Mouse (Mus musculus) cerebellum, postnatal 25 days (tissue): ENCODE data around the gene Prom1.
"Not testable (repeated sequence)": the region's sequence is repeated elsewhere in the genome, so short reads cannot be mapped to it uniquely, and the experiment has no call there.

Source experiments
- DNase-seq, 2 experiments: peaks; one replicate each; pipeline ENCODE4 v3.0.0; 2021; ENCODE audit warnings: mixed read lengths in 2 of 2

Prom1 gene

GRCm38 (mm10) chr5:44101231-44102110 is at the start of gene Prom1:
Prom1 (minus strand) TSS chr5:44102032.
- DNase-seq: peak in 1 of 2 experiments; percentile 65

DNA sequence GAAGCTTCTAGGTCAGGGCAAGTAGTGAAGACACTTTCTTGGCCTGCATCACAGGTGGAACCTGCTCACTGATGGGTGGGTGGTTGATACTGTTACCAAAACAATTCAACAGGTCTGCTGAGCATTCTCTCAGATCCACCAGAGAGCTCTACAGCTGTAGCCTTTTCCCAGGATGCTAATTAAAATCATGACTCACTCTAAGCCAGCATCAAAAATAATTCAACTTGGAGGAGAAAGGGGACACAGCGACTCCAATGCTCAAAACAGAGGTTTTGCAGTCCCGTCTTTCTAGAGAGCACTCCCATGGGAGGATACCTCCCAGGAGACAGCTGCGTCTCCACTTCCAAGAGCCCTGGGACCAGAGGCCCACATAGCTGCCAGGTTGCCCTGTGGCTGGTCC is 45.9 kb upstream of the Prom1 start:
- no peak for DNase-seq

DNA sequence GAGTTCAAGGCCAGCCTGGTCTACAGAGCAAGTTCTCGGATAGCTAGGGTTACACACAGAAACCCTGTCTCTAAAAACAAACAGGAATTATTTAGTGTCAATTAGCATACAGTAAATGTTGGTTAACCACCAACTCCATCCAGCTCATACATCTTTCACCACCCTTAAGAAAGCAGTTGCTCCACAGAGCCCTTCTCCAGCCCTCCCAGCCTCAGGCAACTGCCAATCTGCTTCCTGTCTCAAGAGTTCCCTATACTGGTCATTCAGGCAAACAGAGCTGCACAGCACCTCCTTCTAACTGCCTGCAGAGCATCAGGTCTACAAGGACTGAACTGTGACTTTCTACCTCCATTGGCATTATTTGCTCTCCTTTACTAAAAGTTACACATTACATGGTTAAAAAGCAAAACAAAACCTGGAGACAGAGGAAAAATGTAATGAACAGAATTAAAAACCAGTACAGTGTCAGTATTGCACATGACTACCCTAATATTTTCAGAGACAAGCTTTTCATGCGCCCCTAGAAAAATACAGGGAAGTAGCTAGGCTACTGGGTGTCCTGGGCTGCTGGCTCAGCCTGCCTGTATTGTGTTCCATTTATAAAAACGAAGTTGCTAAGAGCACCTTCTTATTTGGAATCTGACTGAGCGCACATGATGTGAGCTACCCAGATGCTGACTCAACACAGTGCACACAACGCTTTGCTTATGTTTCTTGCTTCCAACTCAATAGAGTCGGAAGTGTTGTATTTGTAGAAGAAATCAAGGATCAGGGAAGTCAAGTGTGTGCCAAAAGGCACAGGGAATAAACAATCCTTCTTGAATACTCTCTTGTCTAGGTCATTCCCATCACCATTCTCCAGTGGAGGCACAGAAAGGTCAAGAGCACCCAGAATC is 44.9 kb upstream of the Prom1 start:
- DNase-seq: no peak

DNA sequence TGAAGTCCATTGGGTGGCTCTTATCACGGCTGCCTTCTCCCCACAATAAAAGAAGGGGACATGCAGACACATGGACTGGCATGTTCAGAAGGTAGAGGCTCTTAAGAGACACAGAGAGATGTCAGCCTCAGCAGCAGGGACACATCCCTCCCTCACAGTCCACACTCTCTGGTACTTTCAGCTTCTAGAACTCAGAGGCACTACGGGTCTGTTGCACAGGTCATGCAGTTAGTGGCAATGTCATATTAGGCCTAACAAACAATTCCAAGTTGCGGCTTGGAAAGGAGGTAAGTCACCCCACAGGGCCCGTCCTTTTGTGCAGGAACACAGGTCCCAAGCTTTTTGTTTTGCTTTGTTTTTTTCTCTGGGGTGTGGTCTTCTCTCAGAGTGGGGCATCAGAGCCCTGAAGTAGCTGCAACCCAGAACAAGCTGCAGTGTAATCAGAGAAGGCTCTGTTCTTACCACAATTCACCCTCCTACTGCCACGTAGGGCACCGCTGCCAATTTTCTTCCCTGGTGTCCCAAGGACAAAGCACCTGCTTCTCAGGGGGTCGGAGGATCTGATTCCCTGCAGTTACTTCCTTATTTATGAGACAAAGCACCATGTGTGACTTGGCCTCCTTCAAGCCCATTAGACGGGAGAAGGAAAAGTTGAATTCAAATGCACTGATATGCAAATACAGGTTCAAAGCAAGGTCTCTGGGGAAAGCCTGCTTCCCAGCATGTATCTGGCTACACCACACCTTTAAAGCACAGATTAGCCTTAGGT is 41.8 kb upstream of the Prom1 start:
- peak in 1 of 2 experiments; percentile 26 for DNase-seq

DNA sequence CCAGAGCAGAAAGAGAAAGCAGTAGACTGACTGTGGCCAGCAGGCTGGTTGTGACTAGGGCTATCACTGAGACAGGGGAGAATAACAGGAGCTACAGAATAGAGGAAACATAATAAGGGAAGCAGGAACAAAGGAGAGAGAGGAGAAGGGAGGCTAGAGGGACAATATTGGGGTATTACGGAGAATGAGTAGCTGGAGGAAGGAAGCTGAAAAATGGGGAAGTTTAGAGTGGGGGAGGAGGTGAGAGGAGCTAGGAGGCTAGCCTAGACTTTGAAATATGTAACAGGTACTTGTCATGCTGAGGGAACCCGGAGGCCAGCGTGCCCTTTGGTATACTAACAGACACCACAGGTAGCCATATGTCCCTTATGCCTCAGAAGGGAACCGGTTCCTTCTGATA is 25.7 kb upstream of the Prom1 start:
- no peak for DNase-seq

- not testable (repeated sequence) for DNase-seq
These were observed 24.7 kb upstream of the Prom1 start for GRCm38 (mm10) chr5:44126574-44126973.

- DNase-seq: peak; percentile 38
These were observed 19.6 kb upstream of the Prom1 start for GRCm38 (mm10) chr5:44121390-44121789.

DNA sequence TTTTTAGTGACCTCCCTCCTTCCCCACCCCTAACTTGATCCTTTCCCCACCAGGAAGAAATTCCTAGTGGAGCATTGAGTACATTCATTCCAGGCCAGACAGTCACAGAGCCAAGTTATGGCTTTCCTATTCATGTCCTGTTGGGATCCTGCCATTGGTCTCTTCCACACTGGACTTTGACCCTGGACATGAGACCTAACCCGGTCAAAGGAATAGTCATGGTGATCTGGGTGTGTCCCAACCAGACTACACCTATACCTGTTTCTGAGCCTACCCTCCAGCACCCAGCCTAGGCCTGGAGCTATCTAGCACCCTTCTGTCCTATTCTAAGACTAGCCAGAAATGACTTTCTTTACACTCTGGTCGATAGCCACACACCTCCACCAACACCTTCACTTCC is 11.3 kb upstream of the Prom1 start:
- DNase-seq: no peak

DNA sequence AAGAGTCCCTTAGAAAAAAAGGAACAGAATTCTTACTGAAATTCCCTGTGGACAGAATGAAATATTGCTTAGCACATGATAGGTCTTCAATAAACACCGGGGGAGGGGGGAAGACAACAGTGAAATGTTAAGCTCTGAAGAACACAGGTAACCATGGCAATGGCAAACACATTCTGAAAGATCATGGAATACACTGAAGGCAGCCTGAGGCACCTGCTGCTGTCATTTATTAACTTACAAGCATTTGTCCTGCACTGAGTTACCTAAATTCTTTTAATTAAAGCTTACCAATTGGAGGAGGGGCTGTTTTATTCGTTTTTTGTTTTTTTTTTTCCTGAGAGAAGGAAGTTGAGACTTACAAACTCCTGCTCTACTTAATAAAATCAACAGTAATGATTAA is 7.3 kb upstream of the Prom1 start:
- DNase-seq: no peak

DNA sequence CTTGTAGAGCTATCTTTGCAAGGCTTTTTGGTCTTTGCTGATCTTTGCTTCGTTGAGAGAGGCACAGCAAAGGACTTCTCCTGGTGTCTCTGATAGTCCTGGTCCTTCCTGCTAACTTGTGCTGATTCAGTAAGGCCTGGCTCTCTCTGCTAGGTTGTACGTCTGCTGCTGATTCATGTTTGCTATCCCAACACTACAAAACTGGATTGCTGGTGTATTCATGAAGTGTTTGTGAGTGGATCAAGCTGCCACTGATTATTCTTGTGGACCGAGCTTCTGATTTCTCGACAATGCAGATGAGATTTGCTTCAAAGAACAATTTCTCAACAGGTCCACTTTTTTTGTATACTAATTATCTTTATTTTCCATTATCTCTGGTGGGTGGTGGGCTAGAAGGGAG is 6.3 kb upstream of the Prom1 start:
- no peak for DNase-seq

- DNase-seq: no peak
These were observed 3.4 kb upstream of the Prom1 start for GRCm38 (mm10) chr5:44105192-44105591.

DNA sequence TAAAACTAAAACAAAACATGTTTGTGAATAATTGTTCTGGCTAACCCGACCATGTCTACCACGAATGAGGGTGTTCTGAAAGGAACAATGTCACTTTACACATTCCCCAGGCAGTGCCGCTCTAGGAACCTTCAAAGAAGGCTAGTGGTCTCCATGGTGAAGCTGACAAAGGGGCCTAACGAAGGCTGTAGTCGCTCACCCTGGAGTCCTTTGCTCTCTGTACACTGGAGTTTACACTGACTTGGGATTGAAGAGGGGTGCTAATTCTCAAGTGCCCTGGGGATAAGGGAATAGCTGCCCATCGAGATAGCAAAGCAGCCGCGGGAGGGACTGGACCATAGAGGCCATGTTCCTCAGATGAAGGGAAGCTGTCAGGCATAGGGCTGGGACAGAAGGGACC is 2.9 kb upstream of the Prom1 start:
- no peak for DNase-seq

GRCm38 (mm10) chr5:44104120-44104519 is 2.3 kb upstream of the Prom1 start:
- DNase-seq: no peak

GRCm38 (mm10) chr5:44103121-44103520 is 1.3 kb upstream of the Prom1 start:
- no peak for DNase-seq

DNA sequence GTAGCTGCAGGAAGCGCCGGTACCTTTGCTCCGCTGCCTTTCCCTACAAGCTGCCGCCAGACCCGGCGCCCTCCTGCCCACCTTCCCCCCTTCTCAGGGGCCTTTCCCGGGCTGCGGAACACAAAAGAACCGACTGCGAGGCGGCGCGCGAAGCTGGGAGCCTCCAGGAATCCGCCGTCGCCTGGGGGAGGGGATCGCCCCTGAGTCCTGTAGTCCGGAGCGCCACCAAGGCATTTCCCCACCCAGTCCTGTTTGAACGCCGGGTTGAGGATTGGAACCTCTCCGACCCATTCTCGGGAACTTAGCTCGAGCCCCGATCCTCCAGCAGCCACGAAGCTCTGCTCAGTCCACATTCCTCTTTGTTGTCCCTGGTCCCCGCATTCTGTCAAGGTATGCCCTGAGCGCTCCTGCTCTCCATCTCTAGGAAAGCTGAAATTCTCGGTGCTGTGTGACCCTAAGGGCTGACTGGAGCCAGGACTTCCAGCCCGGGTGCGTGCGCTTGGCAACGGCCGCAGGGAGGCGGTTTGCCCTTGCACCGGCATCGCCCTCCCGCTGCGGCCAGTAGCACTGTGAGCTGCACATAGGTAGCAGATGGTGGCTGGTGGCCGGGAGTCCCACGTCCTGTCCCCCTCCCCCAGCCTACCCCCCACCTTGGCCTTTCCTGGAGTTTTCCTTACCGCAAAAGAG is 1.1 kb downstream of the Prom1 start:
- DNase-seq: peak; percentile 89 to 93

DNA sequence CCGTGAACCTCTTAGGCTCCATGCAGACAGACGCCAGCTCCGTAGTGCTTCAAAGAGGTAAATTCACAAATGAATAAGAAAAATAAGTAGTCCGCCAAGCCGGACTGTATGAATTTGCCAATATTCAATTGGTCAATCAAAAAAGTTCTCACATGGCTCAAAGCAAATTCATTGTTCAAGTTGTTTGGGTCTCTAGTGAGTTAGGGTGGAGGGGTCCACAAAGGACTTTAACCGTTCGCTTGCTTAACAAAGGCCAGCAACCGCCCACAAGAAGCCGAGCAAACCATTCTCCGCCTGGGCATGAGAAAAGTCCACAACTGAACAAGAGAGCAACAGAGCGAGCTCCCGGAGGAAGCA is 1.7 kb downstream of the Prom1 start:
- no peak for DNase-seq

DNA sequence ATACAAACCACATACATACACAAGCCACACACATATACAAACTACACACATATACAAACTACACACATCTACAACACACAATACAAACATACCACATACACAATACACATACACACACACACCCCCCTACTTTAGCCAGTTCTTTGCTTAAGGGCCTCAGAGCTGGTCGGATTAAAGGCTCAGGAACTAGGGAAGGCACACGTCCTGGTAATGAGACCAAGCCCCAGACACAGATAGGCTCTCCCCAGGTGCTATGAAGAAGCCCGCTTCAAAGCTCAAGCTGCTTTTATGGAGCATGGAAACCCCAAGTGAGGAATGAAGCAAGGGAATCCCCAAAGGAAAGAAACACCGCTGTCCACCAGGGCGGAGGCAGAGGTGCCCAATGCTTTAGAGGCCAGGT is 4.8 kb downstream of the Prom1 start:
- no peak for DNase-seq

DNA sequence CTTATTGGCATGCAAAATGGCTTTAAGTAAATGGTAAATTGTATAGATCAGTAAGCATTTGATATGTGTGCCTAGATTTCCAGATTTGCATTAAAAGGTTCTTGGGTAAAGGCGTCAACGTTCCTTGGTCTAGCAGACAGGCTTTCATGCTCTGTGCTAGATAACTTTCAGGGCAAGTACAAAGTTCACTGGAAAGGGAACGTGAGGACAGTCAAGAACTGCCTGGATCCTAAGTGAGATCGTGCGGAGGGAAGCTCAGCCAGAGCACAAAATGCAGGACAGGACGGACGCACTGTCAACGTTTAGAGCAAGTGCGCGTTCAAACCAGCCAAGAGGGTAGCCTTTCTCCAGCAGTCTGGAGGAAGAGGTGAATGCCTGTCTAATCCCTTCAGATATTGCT is 5.7 kb downstream of the Prom1 start:
- no peak for DNase-seq

DNA sequence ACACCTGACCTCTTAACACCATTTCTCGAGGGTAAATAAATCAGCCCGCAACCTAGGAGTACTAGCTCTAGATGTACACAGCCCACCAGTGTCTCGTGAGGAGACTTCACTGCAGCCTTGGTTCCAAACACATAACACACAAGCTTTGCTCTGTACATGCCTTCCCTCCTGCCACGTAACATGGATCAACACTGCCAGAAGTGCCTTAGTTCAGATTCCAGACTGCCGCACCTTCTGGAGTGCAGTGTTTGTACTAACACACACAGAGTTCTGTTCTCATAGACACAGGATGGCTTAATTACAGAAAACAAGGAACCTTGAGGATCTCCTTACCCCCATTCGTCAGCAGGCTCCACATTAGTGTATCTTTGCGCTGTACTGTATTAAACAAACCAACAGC is 6.1 kb downstream of the Prom1 start:
- no peak for DNase-seq

DNA sequence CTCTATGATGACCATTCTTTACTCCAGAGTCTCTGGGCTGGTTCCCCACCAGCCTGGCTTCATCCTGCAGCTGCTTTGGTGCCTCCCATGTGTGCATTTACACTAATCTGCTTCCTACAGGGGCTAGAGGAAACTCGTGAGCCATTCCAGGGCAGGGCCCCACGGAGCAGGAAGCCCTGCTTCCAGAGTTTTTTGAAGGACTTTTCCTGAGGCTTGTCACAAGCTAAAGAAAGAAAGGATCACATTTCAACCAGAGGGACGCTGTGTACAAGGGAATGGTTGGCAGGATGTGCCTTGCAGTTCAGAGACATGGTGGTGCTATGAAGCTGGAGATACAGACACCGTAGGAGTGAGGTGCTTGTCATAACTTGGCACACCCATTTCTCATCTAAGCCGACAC is 14.8 kb downstream of the Prom1 start:
- no peak for DNase-seq

GRCm38 (mm10) chr5:44085871-44086270 is 16.0 kb downstream of the Prom1 start:
- DNase-seq: peak; percentile 52 to 69

DNA sequence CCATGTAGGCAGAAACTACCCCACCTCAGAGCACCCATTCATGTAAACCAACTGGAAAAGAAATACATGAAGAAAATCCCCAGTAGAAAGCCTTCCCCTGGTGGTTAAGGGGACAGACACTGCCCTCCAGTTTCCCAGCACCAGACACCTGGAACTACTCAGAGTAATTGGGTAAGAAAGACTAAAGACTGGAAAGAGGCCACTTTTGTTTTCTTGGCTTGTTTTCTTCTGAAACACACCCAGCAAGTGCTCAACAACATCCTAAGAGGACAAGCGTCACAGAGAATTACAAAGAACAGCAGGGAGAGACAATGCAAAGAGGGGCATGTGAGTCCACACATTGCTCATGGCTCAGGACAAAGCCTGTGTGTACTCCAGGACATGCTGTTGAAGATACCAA is 20.7 kb downstream of the Prom1 start:
- DNase-seq: no peak
